Mouse (Mus musculus) thymus, adult 2 months (tissue): ENCODE measurements at regions not wholly inside any gene's neighbourhood (a gene's known extent, or its start where the extent isn't known, plus 50 kb on each side); places are given as distances from the start of the nearest gene placed in this dataset.

Experiments
- DNase-seq: peaks from one replicate; pipeline ENCODE4 v3.0.0; 2021
- H3K27ac ChIP-seq: fragments of 200-500 bp; 2 replicates; pipeline ENCODE4 v1.5.1; 2012; ENCODE audit warnings: low read length, control low read depth; ENCODE audit not compliant: control insufficient read depth, insufficient read depth
- H3K27me3 ChIP-seq: fragments of 200-500 bp; 2 replicates; pipeline ENCODE4 v1.6.1; 2012; ENCODE audit warnings: mild to moderate bottlenecking, low read length, moderate library complexity, mixed read lengths; ENCODE audit not compliant: control insufficient read depth, insufficient read depth
- H3K36me3 ChIP-seq: fragments of 200-500 bp; 2 replicates; pipeline ENCODE4 v1.6.1; 2012; ENCODE audit warnings: mild to moderate bottlenecking, low read length, moderate library complexity; ENCODE audit not compliant: control insufficient read depth, insufficient read depth
- H3K4me1 ChIP-seq: fragments of 200-500 bp; replicated peaks from 2 replicates; pipeline ENCODE4 v1.6.1; 2012; ENCODE audit warnings: low read length; ENCODE audit not compliant: control insufficient read depth, insufficient read depth
- H3K4me3 ChIP-seq: fragments of 200-500 bp; 2 replicates; pipeline ENCODE4 v1.5.1; 2012; ENCODE audit warnings: mild to moderate bottlenecking, low read length, control low read depth, moderate library complexity; ENCODE audit not compliant: control insufficient read depth, insufficient read depth
- CTCF ChIP-seq: fragments of 200-500 bp; IDR thresholded peaks from 2 replicates; pipeline ENCODE4 v1.5.1; 2012; ENCODE audit warnings: mild to moderate bottlenecking, control low read depth, low read length, moderate library complexity, borderline replicate concordance; ENCODE audit not compliant: control insufficient read depth, poor library complexity, insufficient read depth; ENCODE audit errors: extremely low read depth
- POLR2A ChIP-seq: fragments of 200-500 bp; IDR thresholded peaks from 2 replicates; pipeline ENCODE4 v1.6.1; 2012; ENCODE audit warnings: mild to moderate bottlenecking, low read length, control low read depth, moderate library complexity; ENCODE audit not compliant: control insufficient read depth, poor library complexity, insufficient read depth; ENCODE audit errors: extremely low read depth
- WGBS: fragments of 180-500 bp; shearing (Covaris S2); methylation state at CpG from one replicate; pipeline ENCODE4 v1.1.7; 2018; 5-methylcytosine and 5-hydroxymethylcytosine counted together

DNA sequence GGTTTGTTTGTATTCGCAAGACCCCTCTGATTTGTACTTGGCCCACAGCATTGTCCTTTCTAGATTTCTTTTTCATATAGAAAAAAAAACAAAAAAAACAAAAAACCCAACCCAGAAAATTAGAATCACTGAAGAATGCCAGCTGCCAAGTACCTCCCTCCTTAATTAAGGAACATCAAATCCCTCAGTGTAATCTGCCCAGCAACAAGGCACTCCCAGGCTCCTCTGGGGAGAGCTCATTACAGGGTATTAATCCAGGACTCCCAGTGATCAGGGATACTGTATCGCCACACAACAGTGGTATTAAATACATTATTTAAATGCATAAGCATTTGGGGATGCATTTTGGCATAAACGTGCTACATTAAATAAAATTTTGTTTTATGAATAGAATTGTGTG is 1023.1 kb downstream of the Adgrl2 start:
- Histone ChIP-seq H3K36me3 (no peaks in the 10 kb centered on the region), H3K4me1 (no peaks in the 10 kb centered on the region), H3K4me3 (no peak overlapping the region), H3K27ac (no peak overlapping the region), H3K27me3 (no peaks in the 10 kb centered on the region)
- 95% methylated on average over 3 of the region's 3 CpGs for WGBS
- no peak for DNase-seq
- TF ChIP-seq CTCF (no peak), POLR2A (no peak)

DNA sequence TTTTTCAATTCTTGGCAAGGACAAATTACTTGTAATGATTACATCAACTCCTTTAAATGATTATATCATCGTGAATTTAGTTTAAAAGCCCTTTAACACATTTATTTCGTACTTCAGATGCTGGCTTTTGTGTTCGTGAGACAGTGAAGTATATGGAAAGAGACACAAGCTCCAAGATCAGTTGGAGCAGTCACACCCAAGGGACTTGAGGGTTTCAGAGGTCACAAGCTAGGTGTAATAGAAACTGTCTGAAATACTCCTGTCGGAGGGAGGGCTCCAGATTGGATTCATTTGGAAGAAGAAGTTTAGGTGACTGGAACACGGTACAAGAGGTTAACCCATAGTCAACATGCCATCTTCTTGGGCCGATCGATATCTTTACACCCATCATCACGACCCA is 1023.5 kb downstream of the Adgrl2 start:
- no peak for DNase-seq
- Histone ChIP-seq H3K27ac (no peak overlapping the region), H3K4me3 (no peak overlapping the region), H3K27me3 (no peaks in the 10 kb centered on the region), H3K4me1 (no peaks in the 10 kb centered on the region), H3K36me3 (no peaks in the 10 kb centered on the region)
- WGBS = 94% methylated on average over 8 of the region's 8 CpGs
- TF ChIP-seq POLR2A (no peak), CTCF (no peak)

DNA sequence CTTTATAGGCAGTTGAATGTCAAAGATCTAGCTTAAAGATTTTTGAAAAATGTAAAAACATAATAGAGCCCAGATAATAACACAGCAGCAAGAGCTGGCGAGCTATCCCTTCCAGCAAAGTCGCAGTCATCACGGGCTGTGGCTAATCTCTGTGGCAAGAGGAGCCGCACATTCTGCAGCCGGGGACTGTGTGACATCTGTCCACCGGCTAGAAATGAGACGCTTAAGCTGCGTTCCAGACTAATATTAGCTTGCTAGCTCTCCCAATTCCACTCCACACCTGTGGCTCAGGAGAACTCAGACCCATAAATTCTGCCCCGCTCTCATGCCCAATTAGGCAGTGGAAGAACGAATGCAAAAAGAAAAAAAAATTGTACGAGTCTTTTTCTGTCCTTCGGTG is 1024.0 kb downstream of the Adgrl2 start:
- no peak for DNase-seq
- H3K27me3 ChIP-seq = no peaks in the 10 kb centered on the region

DNA sequence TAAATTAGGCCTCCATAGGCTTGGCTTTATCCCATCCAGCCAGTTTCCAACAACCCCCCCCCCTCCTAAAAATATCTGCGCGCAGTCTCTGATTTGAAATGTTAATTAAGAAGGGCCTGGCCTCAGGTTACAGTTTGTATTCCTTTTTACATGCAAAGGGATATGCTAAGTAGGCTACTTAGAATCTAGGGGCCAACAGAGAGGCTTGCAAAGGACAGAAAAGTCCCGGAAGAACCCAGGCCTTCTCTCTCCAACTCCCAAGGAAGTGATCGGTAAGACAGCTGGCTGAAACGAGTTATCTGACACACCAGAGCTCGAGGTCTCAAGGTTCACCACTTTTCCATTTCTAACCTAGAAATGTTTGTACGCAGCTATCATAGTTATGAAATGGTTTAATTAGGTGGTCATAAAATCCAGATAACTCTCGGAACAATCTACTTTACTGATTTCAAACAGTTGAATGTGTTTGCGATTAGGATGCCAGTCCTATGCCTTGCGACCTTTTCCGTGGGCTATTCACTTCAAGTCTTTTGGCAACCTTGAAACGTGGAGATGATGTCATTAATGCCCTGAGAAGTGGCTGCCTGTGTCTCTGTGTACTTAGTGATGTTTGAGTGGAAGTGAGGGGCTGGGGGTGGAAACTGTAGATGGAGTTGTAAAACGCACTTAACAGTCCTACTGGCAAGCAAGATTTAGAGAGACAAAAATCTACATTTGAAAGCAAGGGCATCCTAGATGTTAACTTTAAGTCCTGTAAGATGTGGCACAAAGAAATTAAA is 1026.5 kb downstream of the Adgrl2 start:
- no peaks in the 10 kb centered on the region for H3K4me1 ChIP-seq
- H3K27ac ChIP-seq = no peak overlapping the region
- 87% methylated on average over 13 of the region's 13 CpGs for WGBS
- no peak overlapping the region for H3K4me3 ChIP-seq
- DNase-seq = no peak
- TF ChIP-seq POLR2A (no peak), CTCF (no peak)
- H3K27me3 ChIP-seq = no peaks in the 10 kb centered on the region
- H3K36me3 ChIP-seq = no peaks in the 10 kb centered on the region

More for the DNA sequence above, 1024.0 kb downstream of the Adgrl2 start:
- H3K27ac ChIP-seq = no peak overlapping the region
- H3K4me3 ChIP-seq = no peak overlapping the region
- TF ChIP-seq POLR2A (no peak), CTCF (no peak)
- 96% methylated on average over 12 of the region's 12 CpGs for WGBS
- no peaks in the 10 kb centered on the region for H3K4me1 ChIP-seq
- H3K36me3 ChIP-seq = no peaks in the 10 kb centered on the region

DNA sequence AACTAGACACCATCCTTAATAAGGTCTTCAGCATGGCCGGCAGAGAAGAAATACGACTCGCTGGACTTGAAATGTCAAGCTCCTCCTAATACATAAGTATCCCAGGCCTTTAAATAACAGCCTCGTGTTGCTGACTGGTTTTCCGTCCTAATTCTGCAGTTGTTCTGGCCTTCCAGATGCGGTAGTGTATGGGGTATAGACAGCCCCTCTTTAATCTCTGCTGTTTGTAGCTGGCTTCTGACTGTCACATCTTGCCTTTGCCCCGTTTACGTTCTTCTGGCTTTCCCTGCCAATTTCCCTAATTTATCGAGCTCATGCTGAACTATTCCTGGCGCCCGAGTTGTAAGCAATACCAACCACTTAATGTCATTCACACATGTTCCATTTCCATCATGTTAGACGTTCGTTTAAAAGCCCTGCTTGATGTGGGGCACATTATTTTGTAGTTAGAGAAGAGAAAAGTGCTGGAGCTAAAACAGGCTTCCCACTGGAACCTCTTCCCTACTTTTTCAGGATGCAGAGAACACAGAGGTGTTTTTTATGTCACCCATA is 1042.2 kb downstream of the Adgrl2 start:
- H3K36me3 ChIP-seq = no peaks in the 10 kb centered on the region
- H3K27me3 ChIP-seq = no peaks in the 10 kb centered on the region
- 91% methylated on average over 13 of the region's 13 CpGs for WGBS
- H3K4me3 ChIP-seq = no peak overlapping the region
- no peaks in the 10 kb centered on the region for H3K4me1 ChIP-seq
- DNase-seq = no peak
- no peak overlapping the region for H3K27ac ChIP-seq
- TF ChIP-seq POLR2A (no peak), CTCF (no peak)

DNA sequence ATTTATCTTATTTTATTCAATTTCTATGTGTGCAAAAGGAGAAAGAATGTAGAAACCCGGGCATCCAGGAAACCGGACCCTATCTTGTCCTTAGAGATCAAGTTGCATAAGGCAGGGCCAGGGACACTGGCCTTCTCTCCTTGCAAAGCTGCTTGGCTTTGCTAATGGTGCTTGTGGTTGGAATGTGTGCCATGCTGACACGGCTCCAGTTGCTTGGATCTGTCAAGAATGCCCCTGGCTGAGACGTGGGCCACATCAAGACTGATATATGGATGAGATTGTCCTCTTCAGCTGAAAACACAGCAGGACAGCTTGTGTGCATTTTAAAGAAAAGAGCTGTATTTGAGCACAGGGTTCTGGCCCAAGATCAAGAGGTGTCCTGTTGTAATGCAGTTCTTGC is 1047.0 kb downstream of the Adgrl2 start:
- DNase-seq = no peak
- no peak overlapping the region for H3K4me3 ChIP-seq
- H3K27ac ChIP-seq = no peak overlapping the region
- H3K36me3 ChIP-seq = no peaks in the 10 kb centered on the region
- no peaks in the 10 kb centered on the region for H3K27me3 ChIP-seq
- H3K4me1 ChIP-seq = no peaks in the 10 kb centered on the region
- no peak for TF ChIP-seq POLR2A
- no peak for TF ChIP-seq CTCF
- 93% methylated on average over 4 of the region's 4 CpGs for WGBS

DNA sequence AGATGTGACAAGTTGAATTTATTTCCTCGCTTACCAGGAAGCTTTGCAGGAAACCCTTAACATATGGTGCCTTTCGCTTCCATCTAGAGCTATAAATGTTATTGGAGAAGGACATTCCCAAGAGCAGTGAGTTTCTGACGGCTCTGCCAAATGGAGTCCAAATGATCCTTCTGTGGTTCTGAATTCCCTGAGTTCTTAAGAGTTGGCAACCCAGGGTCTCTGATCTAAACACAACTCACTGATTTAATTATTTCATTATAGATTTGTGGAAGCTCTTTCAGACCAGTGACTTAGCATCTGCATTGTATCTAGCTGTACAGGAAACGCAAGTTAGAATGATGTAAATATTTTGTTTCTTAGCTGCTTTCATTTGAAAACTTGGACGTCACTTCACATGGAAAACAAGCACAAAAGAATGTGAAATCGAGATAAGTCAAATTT is 1059.5 kb downstream of the Adgrl2 start:
- H3K36me3 ChIP-seq = no peaks in the 10 kb centered on the region
- TF ChIP-seq POLR2A (no peak), CTCF (no peak)
- no peak overlapping the region for H3K27ac ChIP-seq
- no peaks in the 10 kb centered on the region for H3K4me1 ChIP-seq
- WGBS = 61% methylated on average over 6 of the region's 6 CpGs
- H3K4me3 ChIP-seq = no peak overlapping the region
- H3K27me3 ChIP-seq = no peaks in the 10 kb centered on the region
- DNase-seq = no peak
